Mouse (Mus musculus): ENCODE measurements at regions not wholly inside any gene's neighbourhood (a gene's known extent, or its start where the extent isn't known, plus 50 kb on each side); places are given as distances from the start of the nearest gene placed in this dataset.

GRCm38 (mm10) chr10:84230011-84230781, 210.2 kb downstream of the Nuak1 start:
- ATAC-seq (replicated peaks; ENCODE audit: low FRiP score): no peak
- H3K4me2 ChIP-seq: no peak overlapping the region
- WGBS: 84% methylated on average over 18 of the region's 18 CpGs
- no peaks in the 10 kb centered on the region for H3K4me1 ChIP-seq (replicated peaks; ENCODE audit: control insufficient read depth, insufficient read depth, low read length)
- H3K4me3 ChIP-seq (ENCODE audit: low read depth, low read length): no peak overlapping the region
- H3K9ac ChIP-seq (ENCODE audit: low read depth, low read length): no peak overlapping the region
- no peak overlapping the region for H3K27ac ChIP-seq (ENCODE audit: low read depth, low read length)
- no peak for DNase-seq (ENCODE audit: low spot score)
- no peaks in the 10 kb centered on the region for H3K36me3 ChIP-seq (ENCODE audit: control insufficient read depth, insufficient read depth, low read length)
- no peaks in the 10 kb centered on the region for H3K27me3 ChIP-seq (replicated peaks; ENCODE audit: control insufficient read depth, insufficient read depth, low read length)
- H3K9me3 ChIP-seq (ENCODE audit: control insufficient read depth, low read length): no peaks in the 10 kb centered on the region

GRCm38 (mm10) chr10:84235006-84235405, 205.4 kb downstream of the Nuak1 start:
- no peak for ATAC-seq (replicated peaks; ENCODE audit: low FRiP score)
- Histone ChIP-seq H3K9me3 (ENCODE audit: control insufficient read depth, low read length) (no peaks in the 10 kb centered on the region), H3K9ac (ENCODE audit: low read depth, low read length) (no peak overlapping the region), H3K27ac (ENCODE audit: low read depth, low read length) (no peak overlapping the region), H3K4me1 (replicated peaks; ENCODE audit: control insufficient read depth, insufficient read depth, low read length) (no peaks in the 10 kb centered on the region), H3K4me3 (ENCODE audit: low read depth, low read length) (no peak overlapping the region), H3K36me3 (ENCODE audit: control insufficient read depth, insufficient read depth, low read length) (no peaks in the 10 kb centered on the region), H3K4me2 (no peak overlapping the region), H3K27me3 (replicated peaks; ENCODE audit: control insufficient read depth, insufficient read depth, low read length) (no peaks in the 10 kb centered on the region)
- WGBS: 84% methylated on average over 6 of the region's 6 CpGs
- DNase-seq (ENCODE audit: low spot score): no peak

GRCm38 (mm10) chr10:84236236-84236635, 204.2 kb downstream of the Nuak1 start:
- WGBS: 69% methylated on average over 2 of the region's 2 CpGs
- H3K4me1 ChIP-seq (replicated peaks; ENCODE audit: control insufficient read depth, insufficient read depth, low read length): no peaks in the 10 kb centered on the region
- H3K9me3 ChIP-seq (ENCODE audit: control insufficient read depth, low read length): peaks cover under 1% of the 10 kb centered on the region; the same call in 1 of the 2 replicates
- H3K27me3 ChIP-seq (replicated peaks; ENCODE audit: control insufficient read depth, insufficient read depth, low read length): no peaks in the 10 kb centered on the region
- DNase-seq (ENCODE audit: low spot score) (no peak), ATAC-seq (replicated peaks; ENCODE audit: low FRiP score) (no peak)
- H3K9ac ChIP-seq (ENCODE audit: low read depth, low read length): no peak overlapping the region
- no peaks in the 10 kb centered on the region for H3K36me3 ChIP-seq (ENCODE audit: control insufficient read depth, insufficient read depth, low read length)
- H3K27ac ChIP-seq (ENCODE audit: low read depth, low read length): no peak overlapping the region
- no peak overlapping the region for H3K4me2 ChIP-seq
- H3K4me3 ChIP-seq (ENCODE audit: low read depth, low read length): no peak overlapping the region

GRCm38 (mm10) chr10:84238279-84238963, 202.0 kb downstream of the Nuak1 start:
- no peak for ATAC-seq (replicated peaks; ENCODE audit: low FRiP score)
- no peaks in the 10 kb centered on the region for H3K36me3 ChIP-seq (ENCODE audit: control insufficient read depth, insufficient read depth, low read length)
- no peak overlapping the region for H3K4me3 ChIP-seq (ENCODE audit: low read depth, low read length)
- H3K9ac ChIP-seq (ENCODE audit: low read depth, low read length): no peak overlapping the region
- DNase-seq (ENCODE audit: low spot score): no peak
- peaks cover 7% of the 10 kb centered on the region; the same call in 1 of the 2 replicates for H3K9me3 ChIP-seq (ENCODE audit: control insufficient read depth, low read length)
- H3K4me1 ChIP-seq (replicated peaks; ENCODE audit: control insufficient read depth, insufficient read depth, low read length): no peaks in the 10 kb centered on the region
- no peaks in the 10 kb centered on the region for H3K27me3 ChIP-seq (replicated peaks; ENCODE audit: control insufficient read depth, insufficient read depth, low read length)
- no peak overlapping the region for H3K27ac ChIP-seq (ENCODE audit: low read depth, low read length)
- H3K4me2 ChIP-seq: no peak overlapping the region
- 68% methylated on average over 18 of the region's 18 CpGs for WGBS

- no peak overlapping the region for H3K27ac ChIP-seq (ENCODE audit: low read depth, low read length)
These were observed 197.1 kb downstream of the Nuak1 start for GRCm38 (mm10) chr10:84243283-84243682.

GRCm38 (mm10) chr10:84249346-84249745, 191.1 kb downstream of the Nuak1 start:
- no peak for DNase-seq (ENCODE audit: low spot score)
- WGBS: 88% methylated on average over 3 of the region's 3 CpGs
- Histone ChIP-seq H3K9me3 (ENCODE audit: control insufficient read depth, low read length) (no peaks in the 10 kb centered on the region), H3K27ac (ENCODE audit: low read depth, low read length) (no peak overlapping the region), H3K9ac (ENCODE audit: low read depth, low read length) (no peak overlapping the region), H3K4me2 (no peak overlapping the region), H3K4me3 (ENCODE audit: low read depth, low read length) (no peak overlapping the region), H3K4me1 (replicated peaks; ENCODE audit: control insufficient read depth, insufficient read depth, low read length) (no peaks in the 10 kb centered on the region), H3K36me3 (ENCODE audit: control insufficient read depth, insufficient read depth, low read length) (no peaks in the 10 kb centered on the region), H3K27me3 (replicated peaks; ENCODE audit: control insufficient read depth, insufficient read depth, low read length) (no peaks in the 10 kb centered on the region)
- ATAC-seq (replicated peaks; ENCODE audit: low FRiP score): no peak

More at GRCm38 (mm10) chr10:84243283-84243682, 197.1 kb downstream of the Nuak1 start:
- WGBS: 85% methylated on average over 5 of the region's 5 CpGs
- Histone ChIP-seq H3K9ac (ENCODE audit: low read depth, low read length) (no peak overlapping the region), H3K4me3 (ENCODE audit: low read depth, low read length) (no peak overlapping the region), H3K4me1 (replicated peaks; ENCODE audit: control insufficient read depth, insufficient read depth, low read length) (no peaks in the 10 kb centered on the region), H3K36me3 (ENCODE audit: control insufficient read depth, insufficient read depth, low read length) (no peaks in the 10 kb centered on the region), H3K27me3 (replicated peaks; ENCODE audit: control insufficient read depth, insufficient read depth, low read length) (no peaks in the 10 kb centered on the region), H3K9me3 (ENCODE audit: control insufficient read depth, low read length) (peaks cover 7% of the 10 kb centered on the region; the same call in 1 of the 2 replicates), H3K4me2 (no peak overlapping the region)
- DNase-seq (ENCODE audit: low spot score) (no peak), ATAC-seq (replicated peaks; ENCODE audit: low FRiP score) (no peak)

- ATAC-seq (replicated peaks; ENCODE audit: low FRiP score) (no peak), DNase-seq (ENCODE audit: low spot score) (no peak)
- Histone ChIP-seq H3K36me3 (ENCODE audit: control insufficient read depth, insufficient read depth, low read length) (no peaks in the 10 kb centered on the region), H3K4me2 (no peak overlapping the region), H3K27me3 (replicated peaks; ENCODE audit: control insufficient read depth, insufficient read depth, low read length) (no peaks in the 10 kb centered on the region), H3K27ac (ENCODE audit: low read depth, low read length) (no peak overlapping the region), H3K9ac (ENCODE audit: low read depth, low read length) (no peak overlapping the region), H3K9me3 (ENCODE audit: control insufficient read depth, low read length) (no peaks in the 10 kb centered on the region), H3K4me3 (ENCODE audit: low read depth, low read length) (no peak overlapping the region), H3K4me1 (replicated peaks; ENCODE audit: control insufficient read depth, insufficient read depth, low read length) (no peaks in the 10 kb centered on the region)
- 68% methylated on average over 6 of the region's 6 CpGs for WGBS
These were observed 179.3 kb downstream of the Nuak1 start for GRCm38 (mm10) chr10:84260931-84261650.

- Histone ChIP-seq H3K27me3 (replicated peaks; ENCODE audit: control insufficient read depth, insufficient read depth, low read length) (no peaks in the 10 kb centered on the region), H3K4me2 (no peak overlapping the region), H3K9ac (ENCODE audit: low read depth, low read length) (no peak overlapping the region), H3K9me3 (ENCODE audit: control insufficient read depth, low read length) (no peaks in the 10 kb centered on the region), H3K36me3 (ENCODE audit: control insufficient read depth, insufficient read depth, low read length) (no peaks in the 10 kb centered on the region), H3K4me1 (replicated peaks; ENCODE audit: control insufficient read depth, insufficient read depth, low read length) (no peaks in the 10 kb centered on the region), H3K4me3 (ENCODE audit: low read depth, low read length) (no peak overlapping the region), H3K27ac (ENCODE audit: low read depth, low read length) (no peak overlapping the region)
- no peak for ATAC-seq (replicated peaks; ENCODE audit: low FRiP score)
- WGBS: 72% methylated on average over 4 of the region's 4 CpGs
- DNase-seq (ENCODE audit: low spot score): no peak
These were observed 177.5 kb downstream of the Nuak1 start for GRCm38 (mm10) chr10:84262943-84263342.

Data from liver, embryonic 11.5 days (tissue).